Mouse (Mus musculus) mouse trophoblast stem cell (cell line): ENCODE measurements around the gene Slc44a1.

Experiments
- in situ Hi-C, 2 experiments: fragments of 300-500 bp; cut with MseI, MboI; formaldehyde crosslinking; loops; 2 replicates in 1 of 2; 3 replicates in 1 of 2; pipeline ENCODE4 v1.15.1; 2025

Slc44a1 gene

GRCm38 (mm10) chr4:53526446-53526845, 86.2 kb downstream of the Slc44a1 start:
- in situ Hi-C loops: no loop called here

GRCm38 (mm10) chr4:53535795-53536194, 95.6 kb downstream of the Slc44a1 start:
- in situ Hi-C loops: no loop called here

- in situ Hi-C loops: no loop called here
Measured at GRCm38 (mm10) chr4:53537101-53537500, 96.9 kb downstream of the Slc44a1 start.

GRCm38 (mm10) chr4:53537539-53537938, 97.3 kb downstream of the Slc44a1 start:
- in situ Hi-C loops: no loop called here

- in situ Hi-C loops: no loop called here
Measured at GRCm38 (mm10) chr4:53538600-53538999, 98.4 kb downstream of the Slc44a1 start.

GRCm38 (mm10) chr4:53539929-53540328, 99.7 kb downstream of the Slc44a1 start:
- in situ Hi-C loops: no loop called here

- in situ Hi-C loops: no loop called here
Measured at GRCm38 (mm10) chr4:53543421-53543820, 103.2 kb downstream of the Slc44a1 start.

- in situ Hi-C loops: no loop called here
Measured at GRCm38 (mm10) chr4:53544889-53545288, 104.7 kb downstream of the Slc44a1 start.

- in situ Hi-C loops: no loop called here
Measured at GRCm38 (mm10) chr4:53547381-53547780, 107.2 kb downstream of the Slc44a1 start.

GRCm38 (mm10) chr4:53549375-53549774, 109.2 kb downstream of the Slc44a1 start:
- in situ Hi-C loops: no loop called here

GRCm38 (mm10) chr4:53564618-53565017, 124.4 kb downstream of the Slc44a1 start:
- in situ Hi-C loops: no loop called here

- in situ Hi-C loops: no loop called here
Measured at GRCm38 (mm10) chr4:53567065-53567464, 126.9 kb downstream of the Slc44a1 start.

GRCm38 (mm10) chr4:53575558-53575957, 135.3 kb downstream of the Slc44a1 start:
- in situ Hi-C loops: no loop called here

GRCm38 (mm10) chr4:53587676-53588075, 147.5 kb downstream of the Slc44a1 start:
- in situ Hi-C loops: no loop called here

GRCm38 (mm10) chr4:53588936-53589335, 148.7 kb downstream of the Slc44a1 start:
- in situ Hi-C loops: no loop called here

- in situ Hi-C loops: no loop called here
Measured at GRCm38 (mm10) chr4:53589466-53589865, 149.3 kb downstream of the Slc44a1 start.

- in situ Hi-C loops: loop anchor here (5.0 to 10.0 kb wide), 3 partner anchors 205 to 475 kb away; no protein-coding TSS in a partner anchor
Measured at GRCm38 (mm10) chr4:53590163-53590562, 149.9 kb downstream of the Slc44a1 start.

GRCm38 (mm10) chr4:53590691-53591447, 150.7 kb downstream of the Slc44a1 start:
- in situ Hi-C loops: loop anchor here (5.0 to 10.0 kb wide), 3 partner anchors 206 to 476 kb away; no protein-coding TSS in a partner anchor

- in situ Hi-C loops: loop anchor here (5.0 to 10.0 kb wide), 3 partner anchors 207 to 477 kb away; no protein-coding TSS in a partner anchor
Measured at GRCm38 (mm10) chr4:53591536-53591935, 151.3 kb downstream of the Slc44a1 start.

- in situ Hi-C loops: loop anchor here (5.0 to 10.0 kb wide), 3 partner anchors 207 to 477 kb away; no protein-coding TSS in a partner anchor
Measured at GRCm38 (mm10) chr4:53591941-53592340, 151.7 kb downstream of the Slc44a1 start.

- in situ Hi-C loops: loop anchor here (5.0 to 10.0 kb wide), 3 partner anchors 208 to 478 kb away; no protein-coding TSS in a partner anchor
Measured at GRCm38 (mm10) chr4:53592386-53592785, 152.2 kb downstream of the Slc44a1 start.

GRCm38 (mm10) chr4:53594204-53594603, 154.0 kb downstream of the Slc44a1 start:
- in situ Hi-C loops: loop anchor here (5.0 to 10.0 kb wide), 3 partner anchors 209 to 479 kb away; no protein-coding TSS in a partner anchor
